Mouse (Mus musculus) MEL (cell line): ENCODE data around the gene Cacng2. TPM values are rescaled to one million over a fixed set of nuclear protein-coding genes. Genes with fewer than 3 reads are reported as not detected.

Experiments
- DNase-seq: peaks from one replicate; pipeline ENCODE4 v3.0.0; 2011; ENCODE audit warnings: low read depth, low spot score
- H3K27ac ChIP-seq: 2 replicates; pipeline ENCODE4 v1.5.1; 2012; ENCODE audit warnings: low read depth, mild to moderate bottlenecking, control low read depth, low read length, moderate library complexity; ENCODE audit not compliant: control insufficient read depth
- H3K27me3 ChIP-seq, 2 experiments: fragments of 150-350 bp in 1 of 2; sonication (generic) in 1 of 2; 2 replicates each; pipeline ENCODE4 v1.6.1; 2012; ENCODE audit warnings: low read length in 2 of 2, mild to moderate bottlenecking in 2 of 2, improper control_type of control experiment in 1 of 2, moderate library complexity in 1 of 2; ENCODE audit not compliant: insufficient read depth in 2 of 2, control insufficient read depth in 1 of 2
- H3K36me3 ChIP-seq, 2 experiments: 2 replicates each; pipeline ENCODE4 v1.6.1; 2012 to 2014; ENCODE audit warnings: low read length in 2 of 2, improper control_type of control experiment in 1 of 2, inconsistent platforms in 1 of 2, mild to moderate bottlenecking in 1 of 2; ENCODE audit not compliant: insufficient read depth in 2 of 2, control insufficient read depth in 1 of 2
- H3K4me1 ChIP-seq, 2 experiments: fragments of 150-350 bp in 1 of 2; sonication (generic) in 1 of 2; 2 replicates each; pipeline ENCODE4 v1.6.1; 2012; ENCODE audit warnings: low read length in 2 of 2, improper control_type of control experiment in 1 of 2, mild to moderate bottlenecking in 1 of 2; ENCODE audit not compliant: insufficient read depth in 2 of 2, control insufficient read depth in 1 of 2
- H3K4me3 ChIP-seq, 2 experiments: fragments of 150-350 bp in 1 of 2; sonication (generic) in 1 of 2; 2 replicates each; pipeline ENCODE4 v1.5.1; 2012; ENCODE audit warnings: low read depth in 2 of 2, low read length in 2 of 2, mild to moderate bottlenecking in 2 of 2, moderate library complexity in 2 of 2, control low read depth in 1 of 2, improper control_type of control experiment in 1 of 2; ENCODE audit not compliant: control insufficient read depth in 1 of 2, insufficient read depth in 1 of 2
- H3K79me2 ChIP-seq: 2 replicates; pipeline ENCODE4 v1.6.1; 2012; ENCODE audit warnings: mild to moderate bottlenecking, low read length, moderate library complexity; ENCODE audit not compliant: control insufficient read depth, poor library complexity, insufficient read depth
- H3K9ac ChIP-seq: 2 replicates; pipeline ENCODE4 v1.6.1; 2012; ENCODE audit warnings: low read depth, mild to moderate bottlenecking, control low read depth, low read length, moderate library complexity; ENCODE audit not compliant: control insufficient read depth, poor library complexity, severe bottlenecking
- H3K9me3 ChIP-seq: fragments of 150-350 bp; sonication (generic); replicated peaks from 2 replicates; pipeline ENCODE4 v1.6.1; 2012; ENCODE audit warnings: mild to moderate bottlenecking, low read length, improper control_type of control experiment, moderate library complexity; ENCODE audit not compliant: insufficient read depth
- CTCF ChIP-seq, 3 experiments: IDR thresholded peaks in 2 of 3; conservative IDR thresholded peaks in 1 of 3; 2 replicates each; pipeline ENCODE4 v1.5.1; 2011 to 2012; ENCODE audit warnings: low read length in 3 of 3, low read depth in 2 of 3, mild to moderate bottlenecking in 2 of 3, improper control_type of control experiment in 1 of 3, inconsistent platforms in 1 of 3, mixed read lengths in 1 of 3, moderate library complexity in 1 of 3; ENCODE audit not compliant: control insufficient read depth in 1 of 3, insufficient read depth in 1 of 3, poor library complexity in 1 of 3, severe bottlenecking in 1 of 3
- E2F4 ChIP-seq: IDR thresholded peaks from 2 replicates; pipeline ENCODE4 v1.6.1; 2011; ENCODE audit warnings: low read depth, low read length, improper control_type of control experiment, borderline replicate concordance
- EP300 ChIP-seq, 2 experiments: IDR thresholded peaks; 2 replicates each; pipeline ENCODE4 v1.6.1; 2011; ENCODE audit warnings: improper control_type of control experiment in 2 of 2, low read length in 2 of 2, low read depth in 1 of 2, mild to moderate bottlenecking in 1 of 2
- GABPA ChIP-seq: IDR thresholded peaks from 2 replicates; pipeline ENCODE4 v1.6.1; 2012; ENCODE audit warnings: low read depth, mild to moderate bottlenecking, inconsistent platforms, low read length, improper control_type of control experiment, moderate library complexity
- HCFC1 ChIP-seq: IDR thresholded peaks from 2 replicates; pipeline ENCODE4 v1.6.1; 2012; ENCODE audit warnings: low read depth, mild to moderate bottlenecking, inconsistent platforms, low read length, improper control_type of control experiment, moderate library complexity
- JUND ChIP-seq: IDR thresholded peaks from 2 replicates; pipeline ENCODE4 v1.6.1; 2011; ENCODE audit warnings: low read depth, mild to moderate bottlenecking, improper control_type of control experiment, low read length
- KAT2A ChIP-seq: conservative IDR thresholded peaks from 2 replicates; pipeline ENCODE4 v1.6.1; 2012; ENCODE audit warnings: low read depth, low read length, improper control_type of control experiment, inconsistent platforms
- MAFK ChIP-seq: IDR thresholded peaks from 2 replicates; pipeline ENCODE4 v1.6.1; 2011; ENCODE audit warnings: low read depth, mild to moderate bottlenecking, low read length, improper control_type of control experiment, borderline replicate concordance
- MAX ChIP-seq: IDR thresholded peaks from 2 replicates; pipeline ENCODE4 v1.6.1; 2011; ENCODE audit warnings: low read length, improper control_type of control experiment
- MEF2A ChIP-seq: IDR thresholded peaks from 2 replicates; pipeline ENCODE4 v1.6.1; 2014; ENCODE audit warnings: low read depth, mild to moderate bottlenecking, inconsistent platforms, low read length, improper control_type of control experiment; ENCODE audit not compliant: poor library complexity, insufficient replicate concordance, severe bottlenecking; ENCODE audit errors: extremely low read depth
- NRF1 ChIP-seq: IDR thresholded peaks from 2 replicates; pipeline ENCODE4 v1.6.1; 2014; ENCODE audit warnings: low read depth, mild to moderate bottlenecking, inconsistent platforms, low read length, improper control_type of control experiment, moderate library complexity; ENCODE audit not compliant: poor library complexity, insufficient read depth, severe bottlenecking
- POLR2A ChIP-seq, 2 experiments: IDR thresholded peaks; 2 replicates each; pipeline ENCODE4 v1.6.1; 2011 to 2012; ENCODE audit warnings: low read length in 2 of 2, mild to moderate bottlenecking in 2 of 2, control low read depth in 1 of 2, improper control_type of control experiment in 1 of 2, low read depth in 1 of 2, moderate library complexity in 1 of 2; ENCODE audit not compliant: control insufficient read depth in 1 of 2, insufficient read depth in 1 of 2, poor library complexity in 1 of 2
- POLR2AphosphoS2 ChIP-seq: IDR thresholded peaks from 2 replicates; pipeline ENCODE4 v1.6.1; 2011; ENCODE audit warnings: low read length, improper control_type of control experiment
- POLR2AphosphoS5 ChIP-seq: IDR thresholded peaks from 2 replicates; pipeline ENCODE4 v1.6.1; 2012; ENCODE audit warnings: low read depth, borderline replicate concordance, mild to moderate bottlenecking, inconsistent platforms, low read length, moderate library complexity, mixed read lengths
- SIN3A ChIP-seq: IDR thresholded peaks from 2 replicates; pipeline ENCODE4 v1.6.1; 2012; ENCODE audit warnings: low read length, improper control_type of control experiment, inconsistent platforms
- SMC3 ChIP-seq: IDR thresholded peaks from 2 replicates; pipeline ENCODE4 v1.6.1; 2011; ENCODE audit warnings: low read depth, low read length, improper control_type of control experiment
- TAL1 ChIP-seq: IDR thresholded peaks from 2 replicates; pipeline ENCODE4 v1.6.1; 2012; ENCODE audit warnings: mild to moderate bottlenecking, inconsistent platforms, low read length, moderate library complexity, mixed read lengths
- TCF12 ChIP-seq: IDR thresholded peaks from 2 replicates; pipeline ENCODE4 v1.6.1; 2014; ENCODE audit warnings: low read depth, mild to moderate bottlenecking, inconsistent platforms, low read length, improper control_type of control experiment, moderate library complexity
- UBTF ChIP-seq: IDR thresholded peaks from 2 replicates; pipeline ENCODE4 v1.6.1; 2012; ENCODE audit warnings: low read depth, mild to moderate bottlenecking, inconsistent platforms, low read length, improper control_type of control experiment, moderate library complexity, borderline replicate concordance; ENCODE audit not compliant: insufficient read depth
- USF2 ChIP-seq, 2 experiments: IDR thresholded peaks; 2 replicates each; pipeline ENCODE4 v1.6.1; 2011 to 2012; ENCODE audit warnings: improper control_type of control experiment in 2 of 2, low read length in 2 of 2, borderline replicate concordance in 1 of 2, inconsistent platforms in 1 of 2, low read depth in 1 of 2, mild to moderate bottlenecking in 1 of 2; ENCODE audit not compliant: insufficient read depth in 1 of 2
- ZC3H11A ChIP-seq: IDR thresholded peaks from 2 replicates; pipeline ENCODE4 v1.6.1; 2012; ENCODE audit warnings: low read depth, mild to moderate bottlenecking, inconsistent platforms, low read length, improper control_type of control experiment
- ZKSCAN1 ChIP-seq: IDR thresholded peaks from 2 replicates; pipeline ENCODE4 v1.6.1; 2012; ENCODE audit warnings: low read depth, mild to moderate bottlenecking, inconsistent platforms, low read length, improper control_type of control experiment, moderate library complexity
- ZMIZ1 ChIP-seq: IDR thresholded peaks from 2 replicates; pipeline ENCODE4 v1.6.1; 2012; ENCODE audit warnings: low read depth, mild to moderate bottlenecking, inconsistent platforms, low read length, improper control_type of control experiment, moderate library complexity
- ZNF384 ChIP-seq: IDR thresholded peaks from 2 replicates; pipeline ENCODE4 v1.6.1; 2012; ENCODE audit warnings: low read depth, mild to moderate bottlenecking, inconsistent platforms, low read length, improper control_type of control experiment
- polyA plus RNA-seq, 2 experiments: library from polyadenylated mRNA; stranded (reverse) in 1 of 2; unstranded in 1 of 2; fragments of >175 nt in 1 of 2; fragments of >200 nt in 1 of 2; gene quantifications; 2 replicates each; pipeline versions ENCODE4 v1.2.1 to v1.2.4; 2012; ENCODE audit warnings: low replicate concordance in 2 of 2, low read depth in 1 of 2; ENCODE audit not compliant: insufficient read length in 2 of 2, insufficient read depth in 1 of 2, missing spikeins in 1 of 2
- total RNA-seq: library from RNA; depleted of rRNA; stranded (reverse); fragments of 300-350 nt; gene quantifications from 2 replicates; pipeline ENCODE4 v1.2.3, GENCODE M21; 2012

Cacng2 gene
- total and polyA plus RNA-seq, 3 experiments = not detected

DNA sequence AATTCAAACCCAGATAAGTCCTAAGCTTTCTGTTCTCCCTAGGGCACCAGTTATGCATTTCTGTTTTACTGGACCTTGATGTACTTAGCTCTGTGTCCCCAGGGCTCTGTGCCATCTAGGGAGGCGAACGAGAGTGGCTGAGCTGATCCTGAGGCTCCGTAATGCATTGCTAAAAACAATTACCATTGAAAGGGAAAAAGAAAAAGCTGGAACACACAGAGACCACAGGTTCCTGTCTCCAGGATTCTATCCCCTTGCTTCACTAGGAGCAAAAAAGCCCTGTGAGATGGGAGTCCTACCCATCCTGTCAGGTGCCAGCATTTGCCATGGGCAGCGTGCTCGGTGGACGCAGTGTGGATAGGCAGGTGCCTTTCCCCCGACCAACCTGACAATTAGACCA is 38.4 kb downstream of the Cacng2 start:
- Histone ChIP-seq H3K27me3 (no peaks in the 10 kb centered on the region), H3K79me2 (no peaks in the 10 kb centered on the region), H3K4me1 (peaks cover 0 to 5% of the 10 kb centered on the region in 2 experiments; a peak in 1 of 4 replicates), H3K4me3 (no peak overlapping the region), H3K36me3 (no peaks in the 10 kb centered on the region), H3K9me3 (no peaks in the 10 kb centered on the region), H3K27ac (no peak overlapping the region), H3K9ac (no peak overlapping the region)
- TF ChIP-seq MEF2A (no peak), NRF1 (no peak), EP300 (IDR thresholded peaks at IDR 0.05; ENCODE audit: low read depth in 1 of 2, low read length in 2 of 2) (no peak), E2F4 (no peak), SMC3 (no peak), CTCF (IDR thresholded peaks at IDR 0.05 in 2 of 3, conservative IDR thresholded peaks at IDR 0.05 in 1 of 3; ENCODE audit: control insufficient read depth in 1 of 3, insufficient read depth in 1 of 3, low read depth in 2 of 3, low read length in 3 of 3, poor library complexity in 1 of 3, severe bottlenecking in 1 of 3) (no peak), TAL1 (no peak), MAX (no peak), POLR2A (IDR thresholded peaks at IDR 0.05; ENCODE audit: control insufficient read depth in 1 of 2, insufficient read depth in 1 of 2, low read depth in 1 of 2, low read length in 2 of 2, poor library complexity in 1 of 2) (no peak), GABPA (no peak), TCF12 (no peak), POLR2AphosphoS2 (no peak), ZNF384 (no peak), POLR2AphosphoS5 (no peak), MAFK (no peak), HCFC1 (no peak), USF2 (IDR thresholded peaks at IDR 0.05; ENCODE audit: borderline replicate concordance in 1 of 2, insufficient read depth in 1 of 2, low read depth in 1 of 2, low read length in 2 of 2) (no peak), SIN3A (no peak)
- no peak for DNase-seq

DNA sequence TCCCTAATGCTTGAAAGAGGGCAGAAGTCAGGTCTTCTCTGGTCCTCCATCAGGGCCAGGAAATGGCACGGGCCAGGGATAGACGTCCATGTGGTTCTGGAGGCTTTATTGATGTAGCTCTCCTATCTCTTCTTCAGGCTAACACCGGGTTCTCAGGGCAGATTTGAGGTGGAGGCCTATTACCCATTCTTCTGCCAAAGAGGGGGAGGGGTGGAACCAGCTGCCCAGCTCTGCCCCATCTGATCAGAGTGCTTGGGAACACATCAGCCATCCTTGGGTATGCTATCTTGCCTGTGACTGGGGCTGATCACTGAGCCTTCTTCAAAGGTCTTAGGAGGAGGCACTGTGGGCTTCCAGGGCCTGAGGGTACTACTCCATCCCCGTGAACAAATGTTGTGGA is 39.5 kb downstream of the Cacng2 start:
- TF ChIP-seq ZNF384 (no peak), POLR2A (IDR thresholded peaks at IDR 0.05; ENCODE audit: control insufficient read depth in 1 of 2, insufficient read depth in 1 of 2, low read depth in 1 of 2, low read length in 2 of 2, poor library complexity in 1 of 2) (no peak), ZC3H11A (no peak), TAL1 (no peak), KAT2A (no peak), ZMIZ1 (no peak), MEF2A (no peak), ZKSCAN1 (no peak), POLR2AphosphoS5 (no peak), E2F4 (no peak), UBTF (no peak), NRF1 (no peak), TCF12 (no peak), JUND (no peak)
- TF ChIP-seq, all 39 proteins: peak for 0
- no peaks in the 10 kb centered on the region for H3K79me2 ChIP-seq
- peaks cover 0 to 5% of the 10 kb centered on the region in 2 experiments; a peak in 1 of 4 replicates for H3K4me1 ChIP-seq
- no peak overlapping the region for H3K27ac ChIP-seq
- H3K36me3 ChIP-seq = no peaks in the 10 kb centered on the region
- no peak for DNase-seq
- no peaks in the 10 kb centered on the region for H3K9me3 ChIP-seq
- no peak overlapping the region for H3K9ac ChIP-seq
- H3K27me3 ChIP-seq = no peaks in the 10 kb centered on the region
- H3K4me3 ChIP-seq = no peak overlapping the region
